Mouse (Mus musculus) lung, postnatal 10 days (tissue): ENCODE results near the gene Galnt6.
A peak's percentile ranks its signal among the peaks of the same experiment; 100 is the strongest.

Experiments used
- DNase-seq: peaks from one replicate; pipeline ENCODE4 v3.0.0; 2021

The Galnt6 gene

GRCm38 (mm10) chr15:100718572-100718971, 10.6 kb downstream of the Galnt6 start:
- no peak for DNase-seq

DNA sequence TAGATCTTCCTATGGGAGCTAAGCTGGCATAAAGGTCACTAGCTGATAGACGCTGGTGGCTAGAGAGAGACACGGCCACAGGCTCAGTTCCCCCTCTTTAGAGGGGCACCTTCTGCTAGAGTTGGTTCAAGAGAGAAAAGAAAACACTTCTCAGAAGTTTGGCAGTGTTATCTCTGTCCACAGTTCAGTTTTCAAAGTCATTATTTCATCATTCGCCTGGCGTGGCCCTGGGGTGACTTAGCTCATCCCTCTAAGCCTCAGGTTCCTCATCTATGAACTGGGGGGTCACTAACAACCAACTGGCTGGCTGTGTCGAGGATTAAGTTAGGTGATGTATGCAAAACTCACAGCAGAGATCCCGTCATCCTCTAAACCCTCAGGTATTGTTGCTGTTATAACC, 11.2 kb downstream of the Galnt6 start:
- DNase-seq = no peak

DNA sequence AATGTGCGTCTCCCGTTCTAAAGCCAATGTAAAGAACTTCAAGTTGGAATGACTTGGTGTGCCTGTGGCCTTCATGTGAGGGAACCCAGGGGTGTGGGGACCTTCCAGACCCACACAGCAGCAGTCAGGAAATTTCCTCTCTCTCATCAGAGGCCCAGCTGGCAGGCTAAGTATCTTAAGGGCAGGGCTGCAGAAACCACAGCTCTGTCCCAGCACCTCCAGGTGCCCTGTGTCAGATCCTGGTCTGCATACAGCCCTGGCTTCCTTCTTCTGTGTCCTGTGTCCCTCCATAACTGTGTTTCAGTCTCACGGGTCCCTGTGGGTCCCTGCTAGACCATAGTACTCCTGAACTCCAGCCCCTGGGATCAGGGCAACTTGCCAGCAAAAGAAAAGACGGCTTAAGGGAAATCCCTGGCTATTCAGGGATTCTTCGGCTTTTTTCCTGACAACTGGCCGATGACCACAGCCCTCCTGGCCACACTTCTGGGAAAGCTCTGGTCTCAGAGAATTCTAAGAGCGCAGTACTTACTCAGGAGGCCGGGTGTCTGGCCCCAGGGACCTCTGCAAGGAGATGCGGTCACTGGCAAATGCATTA, 13.7 kb downstream of the Galnt6 start:
- DNase-seq = no peak

GRCm38 (mm10) chr15:100714470-100714869, 14.7 kb downstream of the Galnt6 start:
- no peak for DNase-seq

GRCm38 (mm10) chr15:100710838-100711237, 18.3 kb downstream of the Galnt6 start:
- no peak for DNase-seq

GRCm38 (mm10) chr15:100708433-100709078, 20.6 kb downstream of the Galnt6 start:
- no peak for DNase-seq

- DNase-seq = peak; percentile 22
Measured at GRCm38 (mm10) chr15:100706226-100706625, 22.9 kb downstream of the Galnt6 start.

GRCm38 (mm10) chr15:100705376-100705775, 23.8 kb downstream of the Galnt6 start:
- DNase-seq = no peak

DNA sequence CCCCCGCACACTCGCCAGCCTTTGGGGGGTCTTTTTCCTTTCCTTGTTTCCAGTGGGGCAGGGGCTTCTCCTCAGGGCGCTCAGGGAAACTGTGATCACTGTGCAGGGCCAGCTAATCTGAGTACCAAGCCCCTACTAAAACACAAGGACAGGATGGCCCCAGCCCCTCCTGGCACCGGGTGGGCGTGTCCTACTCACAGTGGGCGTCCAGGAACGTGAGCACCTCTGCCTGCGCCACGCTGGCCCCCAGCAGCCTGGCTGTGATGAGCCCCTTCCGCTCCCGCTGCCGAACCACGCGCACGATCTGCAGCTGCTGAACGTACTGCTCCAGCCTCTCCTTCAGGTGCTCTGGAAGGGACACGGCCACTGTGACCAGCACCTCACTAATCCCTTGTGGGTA, 25.3 kb downstream of the Galnt6 start:
- no peak for DNase-seq

GRCm38 (mm10) chr15:100701856-100702255, 27.3 kb downstream of the Galnt6 start:
- no peak for DNase-seq

DNA sequence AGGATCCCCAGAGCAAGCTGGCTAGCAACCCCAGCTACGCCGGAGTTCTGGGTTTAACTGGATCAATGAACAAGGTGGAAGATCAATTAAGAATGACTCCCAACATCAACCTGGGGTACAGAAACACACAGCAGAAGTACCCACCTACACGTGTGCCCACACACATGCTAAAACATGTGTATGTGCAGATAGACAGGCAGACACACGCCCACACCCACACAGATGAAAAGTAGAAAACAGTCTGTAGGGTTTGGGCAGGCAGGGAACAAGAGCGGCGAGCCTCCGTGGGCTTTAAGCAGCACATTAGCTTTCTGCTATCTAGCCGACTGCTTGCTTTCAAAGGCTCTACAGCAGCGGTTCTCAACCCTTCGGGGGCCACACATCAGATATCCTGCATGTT, 28.1 kb downstream of the Galnt6 start:
- DNase-seq = no peak

DNA sequence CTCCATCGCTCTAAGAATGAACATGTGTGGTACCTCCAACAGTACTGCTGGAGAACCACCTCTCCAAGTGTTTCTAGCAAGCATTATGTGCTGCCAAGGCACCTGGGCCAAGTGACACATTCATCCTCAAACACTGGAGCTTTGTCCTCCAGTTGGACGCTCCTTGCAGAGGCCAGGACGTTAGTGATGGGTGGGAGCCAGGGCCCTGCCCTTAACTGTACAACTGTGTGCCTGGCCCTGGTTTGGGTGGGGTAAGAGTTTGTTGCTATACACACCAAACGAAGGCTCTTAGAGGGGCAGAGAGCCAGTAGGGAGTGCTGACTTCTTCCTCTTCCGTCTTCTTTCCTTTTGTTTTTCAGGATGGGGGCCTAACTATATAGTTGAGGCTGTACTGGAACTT, 28.8 kb downstream of the Galnt6 start:
- DNase-seq = no peak

DNA sequence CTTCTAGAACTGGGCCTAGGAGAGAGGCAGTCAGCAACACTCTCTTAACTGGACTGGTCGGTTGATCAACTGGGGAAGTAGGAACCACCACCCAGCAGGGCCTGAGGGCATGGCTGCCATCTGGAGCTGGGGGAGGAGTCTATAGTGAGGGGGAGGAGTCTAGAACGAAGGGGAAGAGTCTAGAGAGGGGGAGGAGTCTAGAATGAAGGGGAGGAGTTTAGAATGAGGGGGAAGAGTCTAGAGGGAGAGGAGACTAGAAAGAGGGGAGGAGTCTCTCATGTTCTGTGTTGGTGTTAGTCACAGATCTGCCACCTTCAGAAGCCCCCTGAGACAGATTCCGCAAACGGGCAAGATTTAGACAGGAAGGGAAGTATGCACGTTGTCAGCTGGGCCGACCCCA, 29.8 kb downstream of the Galnt6 start:
- DNase-seq = no peak

- no peak for DNase-seq
Measured at GRCm38 (mm10) chr15:100698078-100698477, 31.1 kb downstream of the Galnt6 start.

GRCm38 (mm10) chr15:100694406-100694805, 34.8 kb downstream of the Galnt6 start:
- DNase-seq = no peak

GRCm38 (mm10) chr15:100691990-100692389, 37.2 kb downstream of the Galnt6 start:
- DNase-seq = no peak

DNA sequence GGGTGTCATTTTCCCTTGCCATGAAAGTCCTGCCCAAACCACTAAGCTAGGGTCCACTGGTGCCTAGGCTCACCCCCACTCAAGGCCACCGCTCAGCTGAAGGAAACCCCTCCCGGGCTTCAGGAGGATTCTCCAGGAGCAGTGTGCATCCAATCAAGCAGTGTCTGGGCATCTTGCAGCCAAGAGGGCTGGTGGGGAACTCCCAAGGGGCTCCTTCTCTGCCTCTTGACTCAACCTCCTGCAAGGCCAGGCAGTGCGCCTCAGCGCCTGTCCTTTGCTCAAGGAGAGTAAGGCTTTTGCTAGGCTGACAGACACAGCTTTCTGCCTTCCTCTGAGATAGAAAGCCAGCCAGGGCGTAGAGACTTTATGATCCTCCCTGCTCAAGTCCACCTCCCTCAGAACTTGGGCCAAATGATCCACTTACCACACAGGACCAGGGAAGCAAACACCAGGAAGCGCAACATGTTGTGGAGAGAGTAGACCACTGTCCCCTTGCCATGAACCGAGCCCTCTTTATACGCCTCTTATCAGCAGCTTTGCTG, 41.7 kb downstream of the Galnt6 start, which contains the start of gene Cela1:
Cela1 (minus strand) TSS at position 492 of the 542 bp plus-strand sequence.
- DNase-seq = no peak

- DNase-seq = no peak
Measured at GRCm38 (mm10) chr15:100686989-100687388, 42.2 kb downstream of the Galnt6 start.

DNA sequence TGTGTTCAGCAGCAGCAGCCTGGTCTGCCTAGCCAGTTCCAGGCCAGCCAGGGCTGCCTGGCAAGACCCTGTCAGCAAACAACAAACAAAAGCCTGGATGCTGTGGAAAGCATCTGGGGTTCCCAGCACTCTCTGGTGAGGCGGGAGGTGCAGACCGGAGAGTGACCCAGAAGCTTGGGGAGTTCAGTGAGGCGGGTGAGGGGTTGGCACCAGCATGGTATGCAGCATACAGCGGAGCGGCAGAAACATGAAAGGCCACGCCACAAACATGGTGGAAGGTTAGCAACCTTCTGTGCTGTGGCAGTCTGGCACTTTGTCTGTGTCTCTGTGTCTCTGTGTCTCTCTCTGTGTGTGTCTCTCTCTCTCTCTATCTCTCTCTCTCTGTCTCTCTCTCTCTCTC, 42.7 kb downstream of the Galnt6 start:
- no peak for DNase-seq

- DNase-seq = no peak
Measured at GRCm38 (mm10) chr15:100685849-100686248, 43.3 kb downstream of the Galnt6 start.

- no peak for DNase-seq
Measured at GRCm38 (mm10) chr15:100685255-100685654, 43.9 kb downstream of the Galnt6 start.

DNA sequence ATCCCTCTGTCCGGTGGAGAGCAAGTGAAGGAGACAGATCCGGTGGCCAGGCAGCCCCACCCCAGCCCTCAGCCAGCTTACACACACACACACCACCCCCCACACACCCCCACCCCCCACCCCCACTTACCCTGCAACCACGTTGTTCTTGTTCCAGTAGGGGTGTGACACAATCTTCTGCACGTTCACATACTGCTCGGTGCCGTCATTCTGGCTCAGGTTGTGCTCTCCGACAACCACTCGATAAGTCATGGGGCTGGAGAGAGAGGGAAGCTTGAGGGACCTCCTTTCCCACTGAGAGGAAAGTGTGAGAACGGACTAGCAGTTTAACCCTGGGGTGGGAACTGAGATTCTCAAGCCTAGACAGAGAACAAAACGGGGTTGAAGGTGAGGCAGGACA, 44.7 kb downstream of the Galnt6 start:
- no peak for DNase-seq

- peak; percentile 91 for DNase-seq
Measured at GRCm38 (mm10) chr15:100683041-100683440, 46.1 kb downstream of the Galnt6 start.

DNA sequence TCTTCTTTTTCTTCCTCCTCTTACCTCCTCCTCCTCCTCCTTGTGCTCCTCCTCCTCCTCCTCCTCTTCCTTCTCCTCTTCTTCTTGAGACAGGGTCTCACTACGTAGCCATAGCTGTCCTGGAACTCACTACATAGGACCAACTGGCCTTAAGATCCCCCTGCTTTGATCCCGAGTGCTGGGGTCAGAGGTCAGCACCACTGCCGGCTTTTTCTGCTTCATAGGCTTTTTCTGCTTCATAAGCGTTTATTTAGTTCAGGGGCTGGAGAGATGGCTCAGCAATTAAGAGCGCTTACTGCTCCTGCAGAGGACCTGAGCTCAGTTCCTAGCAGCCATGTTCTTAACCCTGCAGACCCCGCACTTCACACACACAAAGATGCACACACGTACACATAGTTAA, 47.4 kb downstream of the Galnt6 start:
- DNase-seq = no peak

GRCm38 (mm10) chr15:100680381-100680780, 48.8 kb downstream of the Galnt6 start:
- DNase-seq = no peak
